Mouse (Mus musculus): Measurements from ENCODE around the gene Epb41l1.

DNA sequence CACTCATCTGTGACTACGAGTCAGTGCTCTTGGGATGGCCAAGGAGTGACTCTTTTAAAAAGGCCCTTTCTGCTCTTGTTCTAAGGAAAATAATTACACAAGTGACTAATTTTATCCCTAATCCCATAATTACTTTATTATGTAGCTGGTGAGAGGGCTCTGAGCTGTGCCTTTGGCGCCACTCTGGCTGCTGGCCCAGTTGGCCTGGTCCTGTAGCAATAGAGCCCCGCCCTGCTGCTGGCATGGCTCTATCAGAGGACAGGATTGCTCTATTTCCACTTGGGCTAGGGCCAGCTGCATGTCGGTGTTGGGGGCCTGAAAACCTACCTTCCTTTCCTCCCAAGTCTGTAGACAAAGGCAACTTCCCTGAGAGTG is 36.6 kb downstream of the Epb41l1 start:
- no peak for TF ChIP-seq CTCF (IDR thresholded peaks at IDR 0.05; ENCODE audit: low read depth)
- no peak for TF ChIP-seq EP300 (IDR thresholded peaks at IDR 0.05; ENCODE audit: low read depth)

All from liver, postnatal 0 days (tissue).